Mouse (Mus musculus): ENCODE data around the gene Lrfn1. TPM values are rescaled to one million over a fixed set of nuclear protein-coding genes. Genes with fewer than 3 reads are reported as not detected.
A peak's percentile ranks its signal among the peaks of the same experiment; 100 is the strongest.

The Lrfn1 gene
- 16.6 and 18.8 TPM in 2 replicates for polyA plus RNA-seq (2016; fragmentation: Nextera tagmentation; extraction: Ambion mirVana)

DNA sequence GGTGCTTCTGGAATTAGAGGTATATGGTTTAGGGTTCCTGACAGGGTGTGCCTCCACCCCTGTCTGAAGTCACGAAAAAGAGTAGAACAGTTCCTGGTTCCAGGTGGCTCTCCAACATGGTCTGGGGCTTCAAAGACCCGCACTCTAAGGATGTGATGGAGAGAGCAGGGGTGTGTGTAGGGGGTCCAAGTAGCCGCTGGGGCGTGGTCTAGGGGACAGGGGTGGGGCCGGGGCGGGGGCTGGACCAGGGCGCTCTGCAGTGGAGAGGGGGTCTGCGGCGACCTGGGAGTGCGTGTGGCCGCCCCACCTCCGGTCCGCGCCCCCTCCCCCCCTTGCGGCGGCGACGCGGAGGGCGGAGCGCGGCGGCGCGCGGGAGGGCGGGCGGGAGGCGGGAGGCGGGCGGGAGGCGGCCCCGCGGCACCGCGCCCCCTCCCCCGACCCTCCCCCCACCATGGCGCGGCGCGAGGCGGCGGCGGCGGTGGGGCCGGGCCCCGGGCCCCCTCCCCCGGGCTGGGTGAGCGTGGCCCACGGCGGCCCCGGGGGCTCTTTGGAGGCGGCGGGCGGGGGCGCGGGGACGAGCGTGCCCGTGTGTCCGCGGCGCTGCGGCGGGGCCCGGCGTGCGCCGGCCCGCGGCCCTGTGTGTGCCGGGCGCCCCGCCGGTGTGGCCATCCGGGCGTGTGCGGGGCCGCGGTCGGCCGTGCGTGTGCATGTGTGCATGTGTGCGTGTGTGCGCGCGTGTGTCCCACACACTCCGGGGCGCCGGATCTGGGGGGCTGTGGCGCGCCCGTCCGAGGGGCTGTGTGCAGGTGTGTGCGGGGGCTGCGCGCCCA lies at the start of gene Lrfn1:
Lrfn1 (plus strand) TSS at position 450 of the 830 bp plus-strand sequence.
- under 1% methylated on average over 36 of the region's 97 CpGs for WGBS
- Histone ChIP-seq H3K4me3 (peak within 1 kb of the TSS; percentile 91), H3K36me3 (peaks cover 19% of the 10 kb centered on the region), H3K27ac (peak within 1 kb of the TSS; percentile 46; the same call in 1 of the 2 replicates), H3K9ac (peak within 1 kb of the TSS; percentile 86), H3K27me3 (replicated peaks) (no peaks in the 10 kb centered on the region), H3K4me2 (replicated peaks) (peak within 1 kb of the TSS; percentile 96), H3K4me1 (peaks cover 14% of the 10 kb centered on the region), H3K9me3 (no peaks in the 10 kb centered on the region)
- ATAC-seq (ENCODE audit: low FRiP score, low read depth) = peak; percentile 77

DNA sequence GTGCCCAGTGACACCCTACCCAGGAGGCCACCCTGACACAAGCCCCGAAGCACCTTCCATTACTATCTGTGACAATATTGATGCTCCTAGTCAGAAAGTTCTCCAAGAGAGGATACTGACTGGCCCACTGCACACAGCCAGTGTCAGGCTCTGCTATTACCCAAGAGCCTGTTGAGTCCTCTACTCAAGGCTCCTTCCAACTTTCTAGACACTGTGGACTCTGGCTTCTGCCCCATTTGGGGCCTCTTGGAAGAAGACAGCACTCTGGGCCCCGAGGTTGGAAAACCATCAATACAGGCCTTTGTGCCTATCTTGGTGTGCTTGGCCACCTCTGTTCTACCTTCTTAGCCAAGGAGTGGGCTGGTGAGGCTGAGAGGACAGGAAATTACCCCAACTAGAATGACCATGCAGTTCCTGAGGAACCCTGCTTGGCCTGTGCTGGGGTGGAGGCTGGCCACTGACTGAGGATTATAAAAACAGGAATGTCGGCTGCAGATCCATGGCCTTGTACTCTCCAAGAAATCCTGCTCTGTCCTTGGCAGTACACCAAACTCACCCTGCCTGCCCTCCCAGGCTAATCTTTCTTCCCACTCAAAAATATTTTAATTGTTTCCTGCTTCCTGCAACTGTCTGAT lies 40.8 kb upstream of the Lrfn1 start:
- Histone ChIP-seq H3K9me3 (no peaks in the 10 kb centered on the region), H3K4me1 (no peaks in the 10 kb centered on the region), H3K4me3 (no peak overlapping the region), H3K4me2 (replicated peaks) (no peak overlapping the region), H3K9ac (no peak overlapping the region), H3K36me3 (peaks cover 84% of the 10 kb centered on the region), H3K27me3 (replicated peaks) (no peaks in the 10 kb centered on the region), H3K27ac (no peak overlapping the region)
- 90% methylated on average over 3 of the region's 3 CpGs for WGBS
- no peak for ATAC-seq (ENCODE audit: low FRiP score, low read depth)

DNA sequence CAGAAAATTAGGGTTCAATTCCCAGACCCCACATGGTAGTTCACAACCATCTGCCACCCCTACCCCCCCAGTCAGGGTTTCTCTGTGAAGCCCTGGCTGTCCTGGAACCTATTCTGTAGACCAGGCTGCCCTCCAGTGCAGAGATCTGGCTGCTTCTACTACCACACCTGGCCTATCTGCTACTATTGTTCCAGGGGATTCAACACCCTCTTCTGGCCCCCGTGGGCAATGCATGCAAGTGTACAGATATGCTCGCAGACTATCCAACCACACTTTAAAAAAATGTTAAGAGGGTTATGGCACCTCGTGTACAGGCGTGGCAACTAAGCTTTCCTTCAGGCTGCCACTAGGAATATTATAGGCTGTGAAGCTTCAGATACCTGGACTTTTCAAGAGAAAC lies 39.0 kb upstream of the Lrfn1 start:
- Histone ChIP-seq H3K4me2 (replicated peaks) (no peak overlapping the region), H3K27ac (no peak overlapping the region), H3K27me3 (replicated peaks) (no peaks in the 10 kb centered on the region), H3K36me3 (peaks cover 80% of the 10 kb centered on the region), H3K9ac (no peak overlapping the region), H3K4me3 (no peak overlapping the region), H3K4me1 (no peaks in the 10 kb centered on the region), H3K9me3 (no peaks in the 10 kb centered on the region)
- no peak for ATAC-seq (ENCODE audit: low FRiP score, low read depth)
- 90% methylated on average over 4 of the region's 4 CpGs for WGBS

DNA sequence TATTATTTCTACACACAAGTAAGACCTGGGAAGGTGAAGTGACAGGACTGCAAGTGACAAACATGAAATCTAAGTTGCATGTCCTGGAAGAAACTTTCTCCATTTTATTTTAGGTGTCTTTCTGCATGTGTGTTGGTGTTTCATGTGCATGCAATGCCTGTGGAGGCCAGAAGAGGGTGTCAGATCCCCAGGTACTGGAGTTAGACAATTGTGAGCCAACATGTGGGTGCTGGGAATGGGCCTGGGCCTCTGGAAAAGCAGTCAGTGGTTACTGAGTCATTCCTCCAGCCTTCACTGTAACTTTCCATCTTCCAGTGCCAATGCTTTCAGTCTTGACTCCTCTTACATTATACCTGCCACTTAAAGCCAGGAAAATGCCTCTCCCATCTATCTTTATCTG lies 34.4 kb upstream of the Lrfn1 start:
- ATAC-seq (ENCODE audit: low FRiP score, low read depth) = no peak
- Histone ChIP-seq H3K4me2 (replicated peaks) (no peak overlapping the region), H3K27me3 (replicated peaks) (no peaks in the 10 kb centered on the region), H3K9ac (no peak overlapping the region), H3K4me3 (no peak overlapping the region), H3K9me3 (no peaks in the 10 kb centered on the region), H3K36me3 (peaks cover 87% of the 10 kb centered on the region), H3K4me1 (no peaks in the 10 kb centered on the region), H3K27ac (no peak overlapping the region)

DNA sequence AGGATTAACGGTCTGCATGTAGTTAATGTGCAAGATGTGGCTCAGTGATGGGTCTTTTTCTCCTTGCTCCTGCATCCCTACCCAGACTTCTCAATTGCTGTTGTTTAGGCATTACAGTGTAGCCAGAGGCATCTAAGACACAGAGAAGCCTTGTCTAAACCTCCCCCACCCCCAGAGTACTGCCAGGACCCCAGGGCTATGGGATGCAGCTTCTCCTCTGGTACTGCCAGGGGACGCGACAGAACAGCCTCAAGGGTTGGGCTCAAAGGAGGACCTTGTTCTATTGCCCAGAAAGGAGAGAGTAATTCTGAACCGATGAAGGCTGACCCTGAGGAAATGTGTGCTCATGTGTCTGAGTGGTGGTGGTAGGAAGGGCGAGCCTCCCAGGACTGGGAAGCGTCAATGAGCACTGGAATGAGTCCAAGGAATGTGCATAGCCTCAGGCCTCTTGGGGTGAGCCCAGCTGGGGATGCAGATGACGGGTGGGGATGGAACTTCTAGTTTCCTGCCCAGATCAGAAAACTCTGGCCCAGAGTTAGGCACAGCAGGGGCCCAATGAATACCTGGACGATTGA lies 33.6 kb upstream of the Lrfn1 start:
- ATAC-seq (ENCODE audit: low FRiP score, low read depth) = no peak
- Histone ChIP-seq H3K9me3 (no peaks in the 10 kb centered on the region), H3K4me3 (no peak overlapping the region), H3K27me3 (replicated peaks) (no peaks in the 10 kb centered on the region), H3K27ac (no peak overlapping the region), H3K36me3 (peaks cover 87% of the 10 kb centered on the region), H3K9ac (no peak overlapping the region), H3K4me1 (no peaks in the 10 kb centered on the region), H3K4me2 (replicated peaks) (no peak overlapping the region)
- WGBS = 85% methylated on average over 8 of the region's 8 CpGs

DNA sequence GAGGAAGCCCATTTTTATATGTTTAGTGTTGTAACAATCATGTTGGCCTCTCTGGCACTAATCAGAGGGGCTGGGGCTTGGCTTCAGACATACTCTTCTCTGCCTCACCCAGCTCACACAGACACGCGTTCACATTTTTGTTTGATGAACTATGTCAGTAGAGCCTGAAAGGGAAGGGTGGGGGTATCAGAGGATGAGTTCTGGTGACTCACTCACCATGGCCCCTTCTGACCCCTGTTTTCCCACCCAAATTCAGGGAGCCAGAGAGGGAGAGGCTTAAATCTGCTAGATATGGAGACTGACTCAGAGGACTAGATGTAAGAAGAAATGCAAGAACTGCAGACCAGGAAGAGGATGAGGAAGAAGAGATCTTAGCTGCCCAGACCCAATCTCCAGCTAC lies 32.4 kb upstream of the Lrfn1 start:
- Histone ChIP-seq H3K9me3 (no peaks in the 10 kb centered on the region), H3K27ac (no peak overlapping the region), H3K4me3 (no peak overlapping the region), H3K9ac (no peak overlapping the region), H3K4me2 (replicated peaks) (no peak overlapping the region), H3K4me1 (no peaks in the 10 kb centered on the region), H3K36me3 (peaks cover 80% of the 10 kb centered on the region), H3K27me3 (replicated peaks) (no peaks in the 10 kb centered on the region)
- 100% methylated on average over 2 of the region's 2 CpGs for WGBS
- no peak for ATAC-seq (ENCODE audit: low FRiP score, low read depth)

DNA sequence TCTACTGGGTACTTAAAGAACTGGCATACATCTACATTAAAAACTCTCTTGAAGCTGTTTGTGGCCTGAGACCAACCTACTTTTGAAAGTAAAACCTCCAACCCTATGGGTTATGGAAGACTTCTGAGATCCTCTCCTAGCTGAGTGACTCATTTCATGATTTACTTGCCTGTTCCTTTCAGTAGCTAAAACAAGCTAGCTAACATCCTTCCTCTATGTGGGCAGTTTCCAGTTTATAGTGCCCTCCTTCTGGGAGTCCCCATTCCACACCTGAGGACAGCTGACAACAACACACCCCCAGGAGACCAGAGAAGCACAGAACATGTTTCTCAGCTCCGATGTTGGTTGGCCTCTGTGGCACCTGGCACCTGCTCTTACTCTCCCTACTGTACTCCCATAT lies 28.8 kb upstream of the Lrfn1 start:
- Histone ChIP-seq H3K4me3 (no peak overlapping the region), H3K4me2 (replicated peaks) (no peak overlapping the region), H3K27ac (no peak overlapping the region), H3K9me3 (no peaks in the 10 kb centered on the region), H3K4me1 (no peaks in the 10 kb centered on the region), H3K36me3 (peaks cover 56% of the 10 kb centered on the region), H3K9ac (no peak overlapping the region), H3K27me3 (replicated peaks) (no peaks in the 10 kb centered on the region)
- ATAC-seq (ENCODE audit: low FRiP score, low read depth) = no peak
- 93% methylated on average over 1 of the region's 1 CpGs for WGBS

DNA sequence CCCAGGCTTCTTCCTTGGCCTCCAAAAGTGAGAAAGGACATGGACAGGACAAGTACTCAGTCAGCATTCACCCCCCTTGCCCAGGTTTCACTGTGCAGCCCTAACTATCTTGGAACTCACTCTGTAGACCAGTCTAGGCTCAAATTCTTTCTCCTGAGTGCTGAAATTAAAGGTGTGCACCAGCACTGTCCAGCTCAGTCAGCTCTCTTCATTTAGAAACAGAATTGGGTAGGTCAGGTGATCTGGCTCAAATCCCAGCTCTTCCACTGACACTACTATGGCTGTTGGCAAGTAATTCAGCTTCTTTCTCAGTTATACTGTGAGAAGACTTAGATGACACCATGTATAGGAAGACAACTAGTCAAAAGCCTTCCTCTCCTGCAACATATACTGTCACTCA lies 24.0 kb upstream of the Lrfn1 start:
- Histone ChIP-seq H3K4me3 (no peak overlapping the region), H3K36me3 (peaks cover 12% of the 10 kb centered on the region), H3K27me3 (replicated peaks) (no peaks in the 10 kb centered on the region), H3K9me3 (no peaks in the 10 kb centered on the region), H3K9ac (no peak overlapping the region), H3K27ac (no peak overlapping the region), H3K4me2 (replicated peaks) (no peak overlapping the region), H3K4me1 (no peaks in the 10 kb centered on the region; the same call in 1 of the 2 replicates)
- ATAC-seq (ENCODE audit: low FRiP score, low read depth) = no peak

DNA sequence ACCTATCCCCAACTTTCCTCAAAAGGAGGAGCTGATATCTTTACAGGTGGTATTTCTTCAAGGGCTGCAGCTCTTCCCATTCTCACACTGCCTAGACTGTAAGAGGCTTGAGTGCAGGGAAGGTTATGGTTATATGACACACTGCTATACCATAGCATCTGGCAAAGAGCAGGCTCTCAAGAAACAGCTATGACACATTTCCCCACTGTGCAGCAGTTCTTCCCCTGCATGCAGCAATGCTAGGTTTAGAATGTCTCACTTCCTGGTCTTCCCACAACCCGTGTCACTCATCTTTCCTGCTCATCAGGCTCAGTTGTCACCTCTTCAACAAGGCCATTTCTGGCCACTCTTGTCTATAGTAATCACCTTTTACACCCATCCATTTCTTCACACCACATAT lies 21.3 kb upstream of the Lrfn1 start:
- H3K27me3 ChIP-seq (replicated peaks) = no peaks in the 10 kb centered on the region
- H3K9me3 ChIP-seq = no peaks in the 10 kb centered on the region
- 86% methylated on average over 1 of the region's 1 CpGs for WGBS
- no peak overlapping the region for H3K9ac ChIP-seq
- no peak for ATAC-seq (ENCODE audit: low FRiP score, low read depth)
- no peak overlapping the region for H3K4me3 ChIP-seq
- H3K4me1 ChIP-seq = peaks cover 17% of the 10 kb centered on the region
- no peak overlapping the region for H3K27ac ChIP-seq
- H3K36me3 ChIP-seq = peaks cover 7% of the 10 kb centered on the region
- H3K4me2 ChIP-seq (replicated peaks) = no peak overlapping the region

DNA sequence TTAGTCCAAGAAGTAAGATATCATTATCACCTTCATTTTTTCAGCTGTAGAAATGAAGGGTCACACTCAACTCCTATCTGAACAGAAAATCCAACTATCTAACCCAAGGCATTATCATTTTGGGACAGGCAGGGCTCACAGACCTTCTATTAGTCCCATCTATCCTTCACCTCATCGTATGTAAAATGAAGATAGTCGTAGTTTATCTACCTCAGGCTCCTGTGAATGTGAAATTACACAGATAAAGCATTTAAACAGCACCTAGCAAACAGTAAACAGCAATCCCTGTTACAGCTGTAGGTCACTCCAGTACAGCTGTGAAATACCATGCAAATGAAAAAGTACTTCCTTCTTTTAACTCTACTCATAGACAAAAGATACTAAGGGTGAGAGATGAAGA lies 19.5 kb upstream of the Lrfn1 start:
- H3K27ac ChIP-seq = no peak overlapping the region
- 96% methylated on average over 2 of the region's 2 CpGs for WGBS
- H3K27me3 ChIP-seq (replicated peaks) = no peaks in the 10 kb centered on the region
- no peak overlapping the region for H3K4me3 ChIP-seq
- peaks cover 21% of the 10 kb centered on the region for H3K4me1 ChIP-seq
- H3K9ac ChIP-seq = no peak overlapping the region
- peaks cover 7% of the 10 kb centered on the region for H3K36me3 ChIP-seq
- ATAC-seq (ENCODE audit: low FRiP score, low read depth) = no peak
- H3K4me2 ChIP-seq (replicated peaks) = no peak overlapping the region
- H3K9me3 ChIP-seq = no peaks in the 10 kb centered on the region

DNA sequence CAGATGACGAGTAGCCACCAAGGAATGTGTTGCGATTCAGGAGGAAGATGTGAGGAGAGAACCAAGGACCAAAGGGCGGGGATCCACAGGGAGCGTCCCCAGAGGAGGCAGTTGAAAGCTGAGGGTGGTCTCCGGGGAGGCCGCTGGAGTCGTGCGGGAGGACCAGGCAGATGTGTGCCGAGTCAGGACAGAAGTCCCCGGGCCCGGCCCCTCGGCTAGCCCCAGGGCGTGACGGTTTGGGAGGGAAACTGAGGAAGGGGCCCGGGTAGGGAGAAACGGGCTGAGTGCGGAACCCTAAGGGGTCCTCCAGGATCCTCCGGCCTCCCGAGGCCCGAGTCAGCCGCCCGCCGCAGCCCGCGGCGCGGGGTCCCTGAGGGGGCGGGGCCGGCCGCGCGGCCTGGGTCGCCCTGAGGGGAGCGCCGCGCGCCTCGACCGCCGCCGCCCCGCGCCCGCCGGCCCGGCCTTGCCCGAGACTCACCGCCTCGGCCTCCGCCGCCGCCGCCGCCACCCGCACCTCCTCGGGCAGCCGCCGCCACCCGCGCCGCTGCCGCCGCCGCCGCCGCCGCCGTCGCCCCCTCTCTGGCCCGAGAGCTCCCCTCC lies 16.0 kb upstream of the Lrfn1 start:
- H3K27ac ChIP-seq = no peak overlapping the region
- H3K4me1 ChIP-seq = peaks cover 23% of the 10 kb centered on the region
- H3K4me3 ChIP-seq = peak overlapping the region; percentile 84
- peak; percentile 48 for ATAC-seq (ENCODE audit: low FRiP score, low read depth)
- H3K9me3 ChIP-seq = no peaks in the 10 kb centered on the region
- H3K4me2 ChIP-seq (replicated peaks) = peak overlapping the region; percentile 70
- peak overlapping the region; percentile 95 for H3K9ac ChIP-seq
- H3K27me3 ChIP-seq (replicated peaks) = no peaks in the 10 kb centered on the region
- peaks cover 7% of the 10 kb centered on the region for H3K36me3 ChIP-seq
- WGBS = under 1% methylated on average over 39 of the region's 70 CpGs

DNA sequence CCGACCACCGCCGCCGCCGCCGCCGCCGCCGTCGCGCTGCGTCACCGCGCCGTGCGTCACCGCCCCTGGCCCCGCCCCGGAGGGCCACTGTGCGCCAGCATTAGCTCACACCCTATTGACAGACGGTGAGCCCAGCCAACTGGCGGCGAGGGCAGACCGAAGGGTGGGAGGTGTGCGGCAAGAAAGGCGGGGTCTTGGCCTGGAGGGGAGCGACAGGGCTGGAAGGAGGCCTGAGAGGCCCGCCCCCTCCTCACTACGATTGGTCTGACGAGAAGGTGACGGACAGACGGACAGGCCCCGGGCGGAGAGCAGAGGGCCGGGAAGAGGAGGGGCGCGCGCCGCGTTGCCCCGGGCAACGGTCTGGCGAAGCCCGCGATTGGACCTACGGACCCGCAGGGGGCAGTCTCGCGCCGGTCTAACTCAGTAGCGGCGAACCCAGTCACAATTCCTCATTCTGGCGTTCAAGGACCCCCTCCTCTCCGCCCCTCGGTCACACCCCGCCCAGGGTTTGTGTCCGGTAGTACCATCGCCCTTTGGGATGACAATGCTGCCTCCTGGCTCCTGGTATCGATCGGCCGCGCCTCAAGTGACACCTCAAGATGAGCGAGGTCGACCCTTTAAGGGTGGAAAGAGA lies 15.4 kb upstream of the Lrfn1 start:
- H3K27ac ChIP-seq = 0 out of 2 replicates have a peak overlapping the region, but pooled peaks have one; percentile 2
- peak; percentile 99 for ATAC-seq (ENCODE audit: low FRiP score, low read depth)
- H3K4me1 ChIP-seq = peaks cover 23% of the 10 kb centered on the region
- peak overlapping the region; percentile 84 for H3K4me3 ChIP-seq
- peak overlapping the region; percentile 71 for H3K4me2 ChIP-seq (replicated peaks)
- WGBS = under 1% methylated on average over 64 of the region's 64 CpGs
- no peaks in the 10 kb centered on the region for H3K9me3 ChIP-seq
- peak overlapping the region; percentile 95 for H3K9ac ChIP-seq
- H3K36me3 ChIP-seq = peaks cover 7% of the 10 kb centered on the region
- H3K27me3 ChIP-seq (replicated peaks) = no peaks in the 10 kb centered on the region

Measured in neural tube, embryonic 12.5 days (tissue).